Mouse (Mus musculus) CH12.LX (cell line): Measurements from ENCODE around the gene Slc30a1. TPM values are rescaled to one million over a fixed set of nuclear protein-coding genes. Genes with fewer than 3 reads are reported as not detected.
A peak's percentile ranks its signal among the peaks of the same experiment; 100 is the strongest.

Experiments
- DNase-seq: peaks from one replicate; pipeline ENCODE4 v3.0.0-alpha.2; 2013; ENCODE audit errors: extremely low read depth
- H3K27ac ChIP-seq: 2 replicates; pipeline ENCODE4 v1.5.1; 2012; ENCODE audit warnings: low read depth, mild to moderate bottlenecking, control low read depth, moderate library complexity; ENCODE audit not compliant: insufficient read depth
- H3K27me3 ChIP-seq: replicated peaks from 2 replicates; pipeline ENCODE3; 2012; ENCODE audit warnings: inconsistent platforms
- H3K36me3 ChIP-seq, 2 experiments: replicated peaks in 1 of 2; 2 replicates each; pipeline versions ENCODE3 to v1.6.1; 2012; ENCODE audit warnings: inconsistent platforms in 1 of 2, low read length in 1 of 2, mild to moderate bottlenecking in 1 of 2, mixed read lengths in 1 of 2, moderate library complexity in 1 of 2; ENCODE audit not compliant: control insufficient read depth in 1 of 2, insufficient read depth in 1 of 2
- H3K4me1 ChIP-seq, 2 experiments: 2 replicates each; pipeline ENCODE4 v1.6.1; 2012; ENCODE audit warnings: inconsistent platforms in 1 of 2, moderate library complexity in 1 of 2; ENCODE audit not compliant: insufficient read depth in 2 of 2, control insufficient read depth in 1 of 2
- H3K4me2 ChIP-seq: 2 replicates; pipeline ENCODE4 v1.6.1; 2012; ENCODE audit warnings: low read depth, mild to moderate bottlenecking, control low read depth; ENCODE audit not compliant: poor library complexity, insufficient read depth, severe bottlenecking
- H3K4me3 ChIP-seq, 3 experiments: fragments of 150-350 bp in 1 of 3; sonication (generic) in 1 of 3; replicated peaks in 1 of 3; 2 replicates each; pipeline versions ENCODE3 to v1.5.1; 2011 to 2012; ENCODE audit warnings: low read depth in 2 of 3, low read length in 2 of 3, mild to moderate bottlenecking in 2 of 3, moderate library complexity in 2 of 3, control low read depth in 1 of 3, improper control_type of control experiment in 1 of 3, inconsistent platforms in 1 of 3, mixed read lengths in 1 of 3; ENCODE audit not compliant: poor library complexity in 1 of 3
- H3K79me2 ChIP-seq: replicated peaks from 2 replicates; pipeline ENCODE4 v1.6.1; 2012; ENCODE audit warnings: mild to moderate bottlenecking, moderate library complexity; ENCODE audit not compliant: control insufficient read depth, poor library complexity, insufficient read depth, severe bottlenecking; ENCODE audit errors: extremely low read depth
- H3K9ac ChIP-seq: 2 replicates; pipeline ENCODE4 v1.6.1; 2012; ENCODE audit warnings: low read depth, mild to moderate bottlenecking, control low read depth, moderate library complexity; ENCODE audit not compliant: insufficient read depth
- H3K9me3 ChIP-seq: replicated peaks from 2 replicates; pipeline ENCODE3; 2012; ENCODE audit warnings: low read length, inconsistent platforms, mixed read lengths
- CTCF ChIP-seq, 2 experiments: IDR thresholded peaks in 1 of 2; conservative IDR thresholded peaks in 1 of 2; 2 replicates each; pipeline ENCODE4 v1.5.1; 2011 to 2012; ENCODE audit warnings: low read depth in 2 of 2, low read length in 2 of 2, improper control_type of control experiment in 1 of 2, inconsistent platforms in 1 of 2, mild to moderate bottlenecking in 1 of 2, moderate library complexity in 1 of 2
- ELF1 ChIP-seq: IDR thresholded peaks from 2 replicates; pipeline ENCODE4 v1.6.1; 2014; ENCODE audit warnings: low read depth, mild to moderate bottlenecking, inconsistent platforms, low read length, improper control_type of control experiment
- HCFC1 ChIP-seq: IDR thresholded peaks from 2 replicates; pipeline ENCODE4 v1.6.1; 2012; ENCODE audit warnings: low read depth, mild to moderate bottlenecking, inconsistent platforms, low read length, improper control_type of control experiment
- IRF4 ChIP-seq: IDR thresholded peaks from 2 replicates; pipeline ENCODE4 v1.6.1; 2014; ENCODE audit warnings: low read depth, mild to moderate bottlenecking, inconsistent platforms, low read length, improper control_type of control experiment
- MAFK ChIP-seq: IDR thresholded peaks from 2 replicates; pipeline ENCODE4 v1.6.1; 2011; ENCODE audit warnings: low read length, improper control_type of control experiment; ENCODE audit not compliant: insufficient replicate concordance
- MEF2A ChIP-seq: IDR thresholded peaks from 2 replicates; pipeline ENCODE4 v1.6.1; 2014; ENCODE audit warnings: low read depth, mild to moderate bottlenecking, inconsistent platforms, low read length, improper control_type of control experiment, borderline replicate concordance
- MYC ChIP-seq: IDR thresholded peaks from 2 replicates; pipeline ENCODE4 v1.6.1; 2011; ENCODE audit warnings: low read depth, mild to moderate bottlenecking, improper control_type of control experiment, low read length
- PAX5 ChIP-seq: IDR thresholded peaks from 2 replicates; pipeline ENCODE4 v1.6.1; 2012; ENCODE audit warnings: low read length, inconsistent platforms, mixed read lengths
- dilution Hi-C: fragments of 300-500 bp; cut with MboI; formaldehyde crosslinking; loops from 2 replicates; pipeline ENCODE4 v1.14.3; 2020; ENCODE audit warnings: low sequenced_read_pairs; ENCODE audit not compliant: extremely low pct_unique_long_range_greater_than_20kb, extremely low pct_ligation_motif_present
- in situ Hi-C: fragments of 300-500 bp; cut with MboI; formaldehyde crosslinking; loops from 3 replicates; pipeline ENCODE4 v1.14.3; 2019; ENCODE audit warnings: low sequenced_read_pairs, low pct_ligation_motif_present, low pct_unique_long_range_greater_than_20kb, mixed read lengths
- polyA plus RNA-seq: library from polyadenylated mRNA; unstranded; fragments of >175 nt; gene quantifications from 2 replicates; pipeline ENCODE4 v1.2.1, GENCODE M21; 2012; ENCODE audit warnings: low read depth; ENCODE audit not compliant: insufficient read length
- total RNA-seq, 2 experiments: library from RNA; depleted of rRNA; stranded (reverse); fragments of 300-350 nt in 1 of 2; fragments of >200 nt in 1 of 2; gene quantifications; 2 replicates each; pipeline ENCODE4 v1.2.3; 2012 to 2014

Slc30a1 gene
- total and polyA plus RNA-seq, 3 experiments = 4.5 to 15.8 (median 9.4) TPM

DNA sequence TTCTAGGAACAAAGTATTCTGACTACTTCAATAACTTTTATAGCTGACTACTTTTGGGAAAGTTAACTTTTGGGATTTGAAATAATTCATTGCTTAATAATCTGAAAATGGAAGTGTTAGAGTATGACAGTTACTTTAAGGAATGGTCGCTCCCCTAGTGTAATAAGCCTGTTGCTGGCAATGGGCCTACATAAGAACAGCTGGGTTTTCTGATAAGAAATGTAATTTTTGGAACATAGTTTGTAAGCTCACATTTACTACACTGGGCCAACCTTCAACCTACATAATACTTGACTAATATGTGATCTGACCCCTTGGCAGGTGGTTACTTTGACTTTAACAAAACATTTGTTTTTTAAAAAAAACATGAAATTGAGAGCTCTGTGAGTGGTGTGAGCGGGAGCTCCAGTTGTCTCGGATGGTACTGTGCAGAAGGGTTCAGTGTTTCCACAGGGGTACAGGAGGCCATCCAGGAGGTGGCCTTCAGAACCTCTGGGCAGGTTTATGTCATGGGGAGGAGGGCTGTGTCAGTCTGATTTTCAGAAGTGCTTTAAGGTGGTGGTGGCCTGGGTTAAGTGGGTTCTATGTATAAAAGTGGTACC lies 4.6 kb downstream of the Slc30a1 start:
- Histone ChIP-seq H3K27me3 (no peaks in the 10 kb centered on the region), H3K79me2 (0 out of 2 replicates have a peak, but pooled peaks cover 2% of the 10 kb centered on the region), H3K9ac (no peak overlapping the region), H3K4me1 (peaks cover 12 to 61% of the 10 kb centered on the region in 2 experiments), H3K4me3 (no peak overlapping the region), H3K27ac (no peak overlapping the region), H3K9me3 (no peaks in the 10 kb centered on the region), H3K36me3 (peaks cover 12 to 21% of the 10 kb centered on the region in 2 experiments), H3K4me2 (peak overlapping the region; percentile 26; the same call in 1 of the 2 replicates)
- dilution Hi-C loops (no loop called here), in situ Hi-C loops (no loop called here)
- TF ChIP-seq HCFC1 = no peak
- TF ChIP-seq MAFK = no peak
- no peak for TF ChIP-seq IRF4
- DNase-seq = no peak

- Histone ChIP-seq H3K27me3 (no peaks in the 10 kb centered on the region), H3K36me3 (peaks cover 4 to 6% of the 10 kb centered on the region in 2 experiments), H3K9ac (no peak overlapping the region), H3K9me3 (no peaks in the 10 kb centered on the region), H3K79me2 (no peaks in the 10 kb centered on the region), H3K4me2 (no peak overlapping the region)
- in situ Hi-C loops = loop anchor here (5.0 kb wide), 1 partner anchor 77 kb away; no protein-coding TSS in a partner anchor
- TF ChIP-seq CTCF (conservative IDR thresholded peaks at IDR 0.05 in 1 of 2, IDR thresholded peaks at IDR 0.05 in 1 of 2; ENCODE audit: low read depth in 2 of 2, low read length in 2 of 2) = no peak
- TF ChIP-seq, all 38 proteins: peak for 0
- no peak overlapping the region for H3K4me3 ChIP-seq
- peaks cover 3 to 59% of the 10 kb centered on the region in 2 experiments for H3K4me1 ChIP-seq
- no peak overlapping the region for H3K27ac ChIP-seq
- dilution Hi-C loops = no loop called here
- no peak for DNase-seq
Measured at GRCm38 (mm10) chr1:191914647-191915046, 8.1 kb downstream of the Slc30a1 start.

GRCm38 (mm10) chr1:191915586-191915985 lies 9.0 kb downstream of the Slc30a1 start:
- DNase-seq = no peak
- Histone ChIP-seq H3K36me3 (peaks cover under 1 to 2% of the 10 kb centered on the region in 2 experiments), H3K9ac (no peak overlapping the region), H3K79me2 (no peaks in the 10 kb centered on the region), H3K4me2 (no peak overlapping the region), H3K27me3 (no peaks in the 10 kb centered on the region), H3K4me3 (no peak overlapping the region), H3K9me3 (no peaks in the 10 kb centered on the region), H3K27ac (no peak overlapping the region), H3K4me1 (peaks cover 3 to 52% of the 10 kb centered on the region in 2 experiments)
- in situ Hi-C loops = loop anchor here (5.0 kb wide), 1 partner anchor 78 kb away; no protein-coding TSS in a partner anchor
- dilution Hi-C loops = no loop called here
- TF ChIP-seq MYC = no peak
- no peak for TF ChIP-seq ELF1
- no peak for TF ChIP-seq MEF2A
- no peak for TF ChIP-seq PAX5
